Mouse (Mus musculus) frontal cortex, adult 2 months (tissue): ENCODE results near the gene Arid1b. TPM values are rescaled to one million over a fixed set of nuclear protein-coding genes. Genes with fewer than 3 reads are reported as not detected.

Experiments used
- DNase-seq, 2 experiments: peaks; one replicate each; pipeline ENCODE4 v3.0.0; 2022; ENCODE audit warnings: low spot score in 1 of 2; ENCODE audit errors: extremely low spot score in 1 of 2
- polyA plus RNA-seq: library from polyadenylated mRNA; depleted of rRNA; stranded (reverse); fragments of >200 nt; gene quantifications from 2 replicates; pipeline ENCODE4 v1.2.3, GENCODE M21; 2012

The Arid1b gene
- polyA plus RNA-seq, 1 experiment: 27.9 TPM

GRCm38 (mm10) chr17:5176315-5176714 is 182.2 kb downstream of the Arid1b start:
- DNase-seq: no peak

GRCm38 (mm10) chr17:5178534-5178933 is 184.4 kb downstream of the Arid1b start:
- no peak for DNase-seq

GRCm38 (mm10) chr17:5179004-5179403 is 184.9 kb downstream of the Arid1b start:
- DNase-seq: no peak

GRCm38 (mm10) chr17:5179412-5179811 is 185.3 kb downstream of the Arid1b start:
- DNase-seq: no peak

GRCm38 (mm10) chr17:5179925-5180525 is 185.9 kb downstream of the Arid1b start:
- no peak for DNase-seq

GRCm38 (mm10) chr17:5180925-5181324 is 186.8 kb downstream of the Arid1b start:
- DNase-seq: no peak

- no peak for DNase-seq
These were observed 188.4 kb downstream of the Arid1b start for GRCm38 (mm10) chr17:5182493-5182892.

- no peak for DNase-seq
These were observed 191.4 kb downstream of the Arid1b start for GRCm38 (mm10) chr17:5185501-5185900.

GRCm38 (mm10) chr17:5187546-5187945 is 193.4 kb downstream of the Arid1b start:
- DNase-seq: no peak

- DNase-seq: no peak
These were observed 194.3 kb downstream of the Arid1b start for GRCm38 (mm10) chr17:5188400-5188799.

- DNase-seq: peak; percentile 84 to 92
These were observed 195.6 kb downstream of the Arid1b start for GRCm38 (mm10) chr17:5189551-5190351.

GRCm38 (mm10) chr17:5190367-5190766 is 196.2 kb downstream of the Arid1b start:
- no peak for DNase-seq

- DNase-seq: no peak
These were observed 200.2 kb downstream of the Arid1b start for GRCm38 (mm10) chr17:5194157-5194916.

- no peak for DNase-seq
These were observed 201.3 kb downstream of the Arid1b start for GRCm38 (mm10) chr17:5195397-5195796.

- no peak for DNase-seq
These were observed 201.9 kb downstream of the Arid1b start for GRCm38 (mm10) chr17:5196005-5196404.

GRCm38 (mm10) chr17:5196508-5196907 is 202.4 kb downstream of the Arid1b start:
- DNase-seq: no peak

- no peak for DNase-seq
These were observed 203.0 kb downstream of the Arid1b start for GRCm38 (mm10) chr17:5197083-5197482.

GRCm38 (mm10) chr17:5197765-5198164 is 203.6 kb downstream of the Arid1b start:
- no peak for DNase-seq

- DNase-seq: no peak
These were observed 204.1 kb downstream of the Arid1b start for GRCm38 (mm10) chr17:5198252-5198651.

GRCm38 (mm10) chr17:5198811-5199210 is 204.7 kb downstream of the Arid1b start:
- DNase-seq: no peak

- DNase-seq: no peak
These were observed 206.5 kb downstream of the Arid1b start for GRCm38 (mm10) chr17:5200638-5201037.
